Comparison of ENCODE assay signal across 20 mouse cellular contexts in genomic region chr16:46228744-46229143, GRCm38 (mm10).
"Had no signal": no experiment of that assay in that cellular context is flagged by ENCODE, and none has a peak within 500 bp of the region (broad histone marks: within the 10 kb centered on the region; RNA-seq: fewer than 3 reads in every experiment).

No protein-coding gene starts in this region.

- H3K4me1 ChIP-seq: limb, embryonic 10.5 days; limb, embryonic 13.5 days; liver, embryonic 12.5 days; liver, embryonic 15.5 days; lung, embryonic 15.5 days; neural tube, embryonic 12.5 days; neural tube, embryonic 15.5 days had no signal

- H3K27ac ChIP-seq: kidney, postnatal 0 days; layer of hippocampus, adult 2 months; limb, embryonic 10.5 days; limb, embryonic 13.5 days; liver, embryonic 12.5 days; liver, embryonic 15.5 days; lung, embryonic 15.5 days; neural tube, embryonic 12.5 days; neural tube, embryonic 15.5 days had no signal

- H3K27me3 ChIP-seq: limb, embryonic 13.5 days; liver, embryonic 12.5 days; liver, embryonic 15.5 days; lung, embryonic 15.5 days; neural tube, embryonic 12.5 days; neural tube, embryonic 15.5 days had no signal

- H3K9ac ChIP-seq: limb, embryonic 13.5 days; liver, embryonic 12.5 days; liver, embryonic 15.5 days; lung, embryonic 15.5 days; neural tube, embryonic 12.5 days; neural tube, embryonic 15.5 days had no signal

- H3K36me3 ChIP-seq: limb, embryonic 10.5 days; limb, embryonic 13.5 days; liver, embryonic 12.5 days; liver, embryonic 15.5 days; lung, embryonic 15.5 days; neural tube, embryonic 12.5 days; neural tube, embryonic 15.5 days had no signal

- ATAC-seq: intestine, postnatal 0 days; liver, embryonic 12.5 days had no signal

- H3K4me3 ChIP-seq: layer of hippocampus, adult 2 months; limb, embryonic 10.5 days; limb, embryonic 13.5 days; liver, embryonic 12.5 days; liver, embryonic 15.5 days; lung, embryonic 15.5 days; neural tube, embryonic 12.5 days; neural tube, embryonic 15.5 days had no signal

- DNase-seq: kidney, adult 2 months; kidney, postnatal 25 days; layer of hippocampus, adult 9-11 months; liver; lung, adult 18-20 months; lung, postnatal 10 days; lung, postnatal 4 days; thymus, adult 18-20 months; thymus, postnatal 36 days had no signal

- H3K4me2 ChIP-seq: limb, embryonic 13.5 days; liver, embryonic 12.5 days; liver, embryonic 15.5 days; lung, embryonic 15.5 days; midbrain, embryonic 11.5 days; neural tube, embryonic 12.5 days; neural tube, embryonic 15.5 days had no signal

- H3K9me3 ChIP-seq: limb, embryonic 10.5 days; limb, embryonic 13.5 days; liver, embryonic 12.5 days; liver, embryonic 15.5 days; lung, embryonic 15.5 days; neural tube, embryonic 12.5 days; neural tube, embryonic 15.5 days had no signal
